Mouse (Mus musculus) C2C12 (cell line): Measurements from ENCODE around the gene Sgf29. TPM values are rescaled to one million over a fixed set of nuclear protein-coding genes. Genes with fewer than 3 reads are reported as not detected.
A peak's percentile ranks its signal among the peaks of the same experiment; 100 is the strongest.

Source experiments
- H3K27me3 ChIP-seq: one replicate; pipeline ENCODE4 v1.6.1; 2011; ENCODE audit not compliant: control insufficient read depth, insufficient read depth, insufficient read length
- H3K36me3 ChIP-seq: one replicate; pipeline ENCODE4 v1.6.1; 2011; ENCODE audit not compliant: control insufficient read depth, insufficient read depth
- H3K4me3 ChIP-seq: one replicate; pipeline ENCODE4 v1.5.1; 2011; ENCODE audit warnings: mild to moderate bottlenecking, control low read depth; ENCODE audit not compliant: poor library complexity, insufficient read depth, severe bottlenecking
- H3K79me2 ChIP-seq: one replicate; pipeline ENCODE4 v1.6.1; 2011; ENCODE audit not compliant: control insufficient read depth, insufficient read depth
- H3K79me3 ChIP-seq: one replicate; pipeline ENCODE4 v1.6.1; 2011; ENCODE audit warnings: low read depth, control low read depth
- H3ac ChIP-seq: one replicate; pipeline ENCODE3; 2011; ENCODE audit warnings: low read depth; ENCODE audit not compliant: control insufficient read depth, insufficient read length
- CEBPB ChIP-seq: IDR thresholded peaks from one replicate; pipeline ENCODE4 v1.6.1; 2011; ENCODE audit warnings: low read depth, mild to moderate bottlenecking, control low read depth, moderate library complexity
- CTCF ChIP-seq: IDR thresholded peaks from one replicate; pipeline ENCODE4 v1.5.1; 2011; ENCODE audit not compliant: control insufficient read depth, insufficient read depth, insufficient read length
- FOSL1 ChIP-seq: IDR thresholded peaks from one replicate; pipeline ENCODE4 v1.8.0; 2011; ENCODE audit warnings: mild to moderate bottlenecking, low read length; ENCODE audit not compliant: poor library complexity, insufficient read depth, severe bottlenecking
- MAX ChIP-seq: IDR thresholded peaks from one replicate; pipeline ENCODE4 v1.6.1; 2011; ENCODE audit warnings: mild to moderate bottlenecking, control low read depth
- MYOD1 ChIP-seq: IDR thresholded peaks from one replicate; pipeline ENCODE4 v1.6.1; 2011; ENCODE audit warnings: low read depth; ENCODE audit not compliant: control insufficient read depth, insufficient read length
- MYOG ChIP-seq: IDR thresholded peaks from one replicate; pipeline ENCODE4 v1.6.1; 2011; ENCODE audit not compliant: control insufficient read depth, insufficient read length; ENCODE audit errors: extremely low read depth
- USF1 ChIP-seq: IDR thresholded peaks from one replicate; pipeline ENCODE4 v1.6.1; 2011; ENCODE audit warnings: low read depth, mild to moderate bottlenecking, control low read depth, moderate library complexity
- polyA plus RNA-seq: library from polyadenylated mRNA; unstranded; fragments of >200 nt; fragmentation: generic; extraction: Trizol; gene quantifications from one replicate; pipeline ENCODE4 v1.2.1, GENCODE M21; 2012; ENCODE audit warnings: missing spikeins

Gene Sgf29
- polyA plus RNA-seq, 1 experiment: 39.3 TPM

DNA sequence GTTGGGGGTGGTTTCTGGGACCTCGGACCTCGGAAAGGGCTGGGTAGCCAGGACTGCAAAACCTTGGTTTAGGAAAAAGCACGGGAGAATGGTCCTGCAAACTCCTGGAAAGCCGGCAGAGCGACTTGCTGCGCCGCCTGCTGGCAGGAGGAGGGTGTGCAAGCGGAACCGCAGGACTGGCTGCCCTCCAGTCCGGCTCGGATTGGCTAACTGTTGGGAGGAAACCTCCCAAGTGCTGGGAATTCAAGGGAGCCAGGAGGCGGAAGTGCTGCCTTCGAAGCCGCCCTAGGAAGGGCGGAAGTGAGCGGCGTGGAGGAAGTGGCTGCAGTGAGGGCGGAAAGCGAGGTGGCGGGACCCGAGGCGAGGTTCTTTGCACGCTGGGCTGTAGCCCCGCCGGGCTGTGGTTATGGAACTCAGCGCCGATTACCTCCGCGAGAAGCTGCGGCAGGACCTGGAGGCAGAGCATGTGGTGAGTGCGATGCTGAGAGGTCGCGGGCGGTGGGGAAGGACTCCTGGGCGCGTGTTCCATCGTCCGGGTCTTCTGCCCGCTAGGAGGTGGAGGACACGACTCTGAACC lies 46.6 kb downstream of the Sgf29 start, which contains the start of gene Slx1b:
TSS of gene Slx1b (minus strand) at position 154 of the 577 bp plus-strand sequence.
- peaks cover 11% of the 10 kb centered on the region for H3K79me3 ChIP-seq
- H3ac ChIP-seq: peak within 1 kb of the TSS; percentile 97
- H3K79me2 ChIP-seq: peaks cover 24% of the 10 kb centered on the region
- TF ChIP-seq CEBPB (no peak), MYOD1 (no peak), MAX (peak; percentile 74), USF1 (no peak), CTCF (peak; percentile 94), MYOG (no peak), FOSL1 (no peak)
- no peaks in the 10 kb centered on the region for H3K27me3 ChIP-seq
- H3K36me3 ChIP-seq: peaks cover 6% of the 10 kb centered on the region
- H3K4me3 ChIP-seq: peak within 1 kb of the TSS; percentile 75

- peaks cover 11% of the 10 kb centered on the region for H3K79me3 ChIP-seq
- no peak for TF ChIP-seq USF1
- no peak for TF ChIP-seq MYOG
- no peak for TF ChIP-seq MYOD1
- TF ChIP-seq CTCF: no peak
- no peak for TF ChIP-seq MAX
- peak overlapping the region; percentile 97 for H3ac ChIP-seq
- H3K4me3 ChIP-seq: peak overlapping the region; percentile 75
- H3K79me2 ChIP-seq: peaks cover 24% of the 10 kb centered on the region
- H3K27me3 ChIP-seq: no peaks in the 10 kb centered on the region
- peaks cover 6% of the 10 kb centered on the region for H3K36me3 ChIP-seq
Measured at GRCm38 (mm10) chr7:126696303-126696702, 47.2 kb downstream of the Sgf29 start.

GRCm38 (mm10) chr7:126696886-126697285 lies 47.8 kb downstream of the Sgf29 start:
- Histone ChIP-seq H3ac (peak overlapping the region; percentile 20), H3K27me3 (no peaks in the 10 kb centered on the region), H3K36me3 (peaks cover 6% of the 10 kb centered on the region), H3K4me3 (peak overlapping the region; percentile 75), H3K79me2 (peaks cover 24% of the 10 kb centered on the region), H3K79me3 (peaks cover 11% of the 10 kb centered on the region)
- TF ChIP-seq CTCF (no peak), USF1 (no peak), MAX (no peak), MYOG (no peak), FOSL1 (no peak), MYOD1 (no peak), CEBPB (no peak)

- no peak overlapping the region for H3K4me3 ChIP-seq
- no peak for TF ChIP-seq FOSL1
- TF ChIP-seq CEBPB: no peak
- TF ChIP-seq MYOD1: no peak
- no peak for TF ChIP-seq USF1
- no peak for TF ChIP-seq MAX
- no peak for TF ChIP-seq CTCF
- TF ChIP-seq MYOG: no peak
- no peak overlapping the region for H3ac ChIP-seq
- H3K36me3 ChIP-seq: peaks cover 6% of the 10 kb centered on the region
- peaks cover 11% of the 10 kb centered on the region for H3K79me3 ChIP-seq
- no peaks in the 10 kb centered on the region for H3K27me3 ChIP-seq
- peaks cover 24% of the 10 kb centered on the region for H3K79me2 ChIP-seq
Measured at GRCm38 (mm10) chr7:126697838-126698237, 48.7 kb downstream of the Sgf29 start.

GRCm38 (mm10) chr7:126700063-126701015 lies 51.2 kb downstream of the Sgf29 start:
- Histone ChIP-seq H3ac (no peak overlapping the region), H3K4me3 (no peak overlapping the region), H3K79me2 (peaks cover 24% of the 10 kb centered on the region), H3K79me3 (peaks cover 11% of the 10 kb centered on the region), H3K36me3 (peaks cover 6% of the 10 kb centered on the region), H3K27me3 (peaks cover 12% of the 10 kb centered on the region)
- TF ChIP-seq CEBPB (no peak), MYOD1 (no peak), MYOG (no peak), CTCF (no peak), MAX (no peak), FOSL1 (no peak), USF1 (no peak)

- no peak overlapping the region for H3ac ChIP-seq
- peaks cover 6% of the 10 kb centered on the region for H3K36me3 ChIP-seq
- no peak overlapping the region for H3K4me3 ChIP-seq
- H3K27me3 ChIP-seq: peaks cover 19% of the 10 kb centered on the region
- peak; percentile 63 for TF ChIP-seq MAX
- TF ChIP-seq CEBPB: no peak
- no peak for TF ChIP-seq MYOG
- no peak for TF ChIP-seq FOSL1
- peak; percentile 84 for TF ChIP-seq CTCF
- TF ChIP-seq USF1: peak; percentile 76
- H3K79me2 ChIP-seq: peaks cover 21% of the 10 kb centered on the region
- peaks cover 11% of the 10 kb centered on the region for H3K79me3 ChIP-seq
Measured at GRCm38 (mm10) chr7:126701070-126701469, 52.0 kb downstream of the Sgf29 start.
